Mouse (Mus musculus) midbrain, postnatal 0 days (tissue): Measurements from ENCODE around the gene Rbm47. TPM values are rescaled to one million over a fixed set of nuclear protein-coding genes. Genes with fewer than 3 reads are reported as not detected.
A peak's percentile ranks its signal among the peaks of the same experiment; 100 is the strongest.

Source experiments
- ATAC-seq: fragments of 200-750 bp; cut with Nextera tagmentation; 2 replicates; pipeline ENCODE4 v1.8.0; 2017; ENCODE audit warnings: moderate number of reproducible peaks, mild to moderate bottlenecking, moderate TSS enrichment, moderate library complexity; ENCODE audit not compliant: low FRiP score
- DNase-seq: peaks from one replicate; pipeline ENCODE4 v3.0.0-alpha.2; 2015; ENCODE audit warnings: low spot score
- H3K27ac ChIP-seq: fragments of 300-500 bp; sonication (generic); 2 replicates; pipeline ENCODE4 v1.5.1; 2014; ENCODE audit warnings: low read depth, mild to moderate bottlenecking, low read length, mixed read lengths
- H3K27me3 ChIP-seq: fragments of 300-500 bp; sonication (generic); 2 replicates; pipeline ENCODE4 v1.6.1; 2014; ENCODE audit warnings: low read length, control low read depth, mixed read lengths; ENCODE audit not compliant: insufficient read depth
- H3K36me3 ChIP-seq: fragments of 300-500 bp; sonication (generic); 2 replicates; pipeline ENCODE4 v1.6.1; 2014; ENCODE audit warnings: low read length, control low read depth, mixed read lengths; ENCODE audit not compliant: insufficient read depth
- H3K4me1 ChIP-seq: fragments of 300-500 bp; sonication (generic); 2 replicates; pipeline ENCODE4 v1.6.1; 2014; ENCODE audit warnings: mild to moderate bottlenecking, control low read depth, antibody characterized with exemption, low read length, mixed read lengths; ENCODE audit not compliant: insufficient read depth
- H3K4me2 ChIP-seq: fragments of 300-500 bp; sonication (generic); 2 replicates; pipeline ENCODE4 v1.6.1; 2014; ENCODE audit warnings: low read depth, mild to moderate bottlenecking, low read length, mixed read lengths; ENCODE audit not compliant: poor library complexity, severe bottlenecking
- H3K4me3 ChIP-seq: fragments of 300-500 bp; sonication (generic); 2 replicates; pipeline ENCODE4 v1.5.1; 2014; ENCODE audit warnings: low read depth, mild to moderate bottlenecking, low read length, moderate library complexity
- H3K9ac ChIP-seq: fragments of 300-500 bp; sonication (generic); replicated peaks from 2 replicates; pipeline ENCODE4 v1.6.1; 2014; ENCODE audit warnings: mild to moderate bottlenecking, low read length, moderate library complexity, mixed read lengths; ENCODE audit not compliant: poor library complexity, severe bottlenecking
- H3K9me3 ChIP-seq: fragments of 300-500 bp; sonication (generic); 2 replicates; pipeline ENCODE4 v1.6.1; 2016; ENCODE audit warnings: low read length, control low read depth
- CTCF ChIP-seq: IDR thresholded peaks from 2 replicates; pipeline ENCODE4 v1.5.1; 2016; ENCODE audit warnings: antibody characterized with exemption, mild to moderate bottlenecking
- WGBS: fragments of 180-500 bp; shearing (Covaris S2); extraction: QIAGEN DNeasy Blood & Tissue Kit; methylation state at CpG from one replicate; pipeline ENCODE4 v1.1.7; 2014; 5-methylcytosine and 5-hydroxymethylcytosine counted together
- polyA plus RNA-seq: library from polyadenylated mRNA; unstranded; fragments of >200 nt; fragmentation: Nextera tagmentation; extraction: Ambion mirVana; gene quantifications from 2 replicates; pipeline ENCODE4 v1.2.1, GENCODE M21; 2015
- total RNA-seq: library from RNA; depleted of rRNA; stranded (reverse); fragments of >200 nt; gene quantifications from 2 replicates; pipeline ENCODE4 v1.2.3, GENCODE M21; 2014

The Rbm47 gene
- total and polyA plus RNA-seq, 2 experiments from 2014 or later = 1.4 to 2.5 TPM

DNA sequence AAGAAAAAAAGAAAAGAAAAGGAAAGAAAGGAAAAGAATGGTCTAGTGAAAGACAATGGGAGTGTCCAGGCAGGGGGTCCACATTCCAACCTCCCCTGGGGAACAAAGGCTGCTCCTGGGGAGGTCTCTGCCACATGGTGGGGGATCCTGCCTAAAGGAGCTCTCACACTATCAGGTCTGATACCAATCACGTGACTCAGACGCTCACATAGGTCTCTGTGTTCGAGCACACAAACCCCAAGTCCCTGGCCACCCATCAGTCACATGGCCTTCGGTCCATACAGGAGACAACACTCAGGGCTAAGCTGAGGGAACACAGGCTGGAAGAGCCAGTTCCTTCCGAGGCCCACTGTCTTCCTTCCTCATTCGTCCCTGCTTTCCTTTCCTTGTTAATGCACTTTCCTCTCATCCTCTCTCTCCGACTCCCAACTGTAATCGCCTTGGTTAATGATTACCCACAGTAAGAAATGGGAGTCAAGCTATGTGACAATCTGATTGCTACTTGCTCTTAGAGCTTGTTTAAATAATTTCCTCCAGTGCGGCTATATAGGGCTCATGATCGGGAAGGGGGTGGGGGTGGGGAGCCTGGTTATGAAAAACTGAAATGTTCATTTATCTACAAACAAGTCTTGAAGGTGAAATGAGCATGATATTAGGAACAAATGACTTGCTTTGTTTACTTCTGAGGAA, 130.1 kb downstream of the Rbm47 start:
- Histone ChIP-seq H3K4me2 (no peak overlapping the region), H3K27me3 (no peaks in the 10 kb centered on the region), H3K9ac (no peak overlapping the region), H3K9me3 (no peaks in the 10 kb centered on the region), H3K36me3 (no peaks in the 10 kb centered on the region), H3K27ac (no peak overlapping the region), H3K4me3 (no peak overlapping the region), H3K4me1 (no peaks in the 10 kb centered on the region)
- 59% methylated on average over 10 of the region's 10 CpGs for WGBS
- ATAC-seq = no peak
- no peak for DNase-seq
- no peak for TF ChIP-seq CTCF

DNA sequence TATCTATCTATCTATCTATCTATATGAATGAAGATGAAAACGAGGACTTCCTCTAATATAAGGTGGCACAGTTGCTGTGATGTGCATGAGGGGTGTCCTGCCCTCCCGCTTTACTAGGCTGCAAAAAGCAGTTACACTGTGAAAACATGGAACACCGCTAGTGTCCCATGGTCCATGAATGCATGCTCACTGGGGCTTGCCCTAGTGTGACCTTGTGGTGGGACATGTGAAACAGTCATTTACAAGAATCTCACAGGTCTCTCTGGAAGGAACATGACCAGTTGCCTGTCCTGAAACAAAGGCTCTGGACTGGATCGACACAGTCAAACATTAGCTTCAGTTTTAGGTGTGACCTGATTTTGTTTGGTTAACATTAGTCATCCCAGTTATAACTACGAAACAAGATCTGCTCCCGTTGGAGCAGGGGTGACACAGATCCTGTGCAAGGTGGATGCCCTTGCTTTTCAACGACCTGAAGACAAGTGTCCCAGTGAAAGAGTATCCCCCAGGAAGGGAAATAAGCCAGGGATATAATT, 132.1 kb downstream of the Rbm47 start:
- Histone ChIP-seq H3K4me2 (no peak overlapping the region), H3K36me3 (no peaks in the 10 kb centered on the region), H3K4me1 (no peaks in the 10 kb centered on the region), H3K9me3 (no peaks in the 10 kb centered on the region), H3K9ac (no peak overlapping the region), H3K27me3 (no peaks in the 10 kb centered on the region), H3K27ac (no peak overlapping the region), H3K4me3 (no peak overlapping the region)
- TF ChIP-seq CTCF = no peak
- DNase-seq (no peak), ATAC-seq (no peak)
- 92% methylated on average over 7 of the region's 7 CpGs for WGBS

DNA sequence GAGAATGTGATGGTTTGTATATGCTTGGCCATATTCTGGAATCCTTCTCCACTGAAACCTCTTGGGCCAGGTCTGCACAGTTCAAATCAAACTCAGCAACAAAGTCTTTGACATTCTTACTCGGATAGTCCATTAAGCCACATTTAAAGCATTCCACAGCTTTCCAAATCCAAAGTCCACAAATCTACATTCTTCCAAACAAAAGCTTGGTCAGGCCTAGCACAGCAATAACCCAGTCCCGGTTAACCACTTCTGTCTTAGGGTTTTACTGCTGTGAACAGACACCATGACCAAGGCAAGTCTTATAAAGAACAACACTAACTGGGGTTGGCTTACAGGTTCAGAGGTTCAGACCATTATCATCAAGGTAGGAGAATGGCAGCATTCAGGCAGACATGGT, 133.1 kb downstream of the Rbm47 start:
- Histone ChIP-seq H3K4me2 (no peak overlapping the region), H3K9me3 (no peaks in the 10 kb centered on the region), H3K4me1 (no peaks in the 10 kb centered on the region), H3K36me3 (no peaks in the 10 kb centered on the region), H3K4me3 (no peak overlapping the region), H3K9ac (no peak overlapping the region), H3K27me3 (no peaks in the 10 kb centered on the region), H3K27ac (no peak overlapping the region)
- 98% methylated on average over 2 of the region's 2 CpGs for whole genome bisulfite sequencing
- TF ChIP-seq CTCF = no peak
- no peak for ATAC-seq
- no peak for DNase-seq

DNA sequence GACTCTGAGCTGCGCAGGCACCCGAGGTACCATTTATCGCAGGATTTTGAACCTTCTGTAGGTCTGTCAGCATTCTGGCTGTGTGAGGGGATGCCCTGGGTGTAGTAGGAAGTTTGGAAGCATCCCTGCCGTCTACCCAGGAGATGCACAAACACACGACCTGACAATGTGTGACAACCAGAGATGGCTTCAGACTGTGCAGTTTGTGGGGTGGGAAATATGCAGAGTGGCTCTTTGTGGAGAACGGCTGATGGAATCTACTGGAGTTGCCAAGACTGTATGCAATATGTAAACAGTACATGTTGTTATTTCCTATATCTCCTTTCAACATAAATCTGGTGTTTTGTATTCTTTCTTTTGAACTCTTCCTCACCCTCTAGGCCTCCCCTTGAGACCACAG, 135.9 kb downstream of the Rbm47 start:
- no peaks in the 10 kb centered on the region for H3K4me1 ChIP-seq
- no peak for DNase-seq
- peak overlapping the region; percentile 38; the same call in 1 of the 2 replicates for H3K27ac ChIP-seq
- no peaks in the 10 kb centered on the region for H3K9me3 ChIP-seq
- H3K36me3 ChIP-seq = no peaks in the 10 kb centered on the region
- no peak overlapping the region for H3K9ac ChIP-seq
- no peak for TF ChIP-seq CTCF
- WGBS = 58% methylated on average over 6 of the region's 6 CpGs
- ATAC-seq = no peak
- no peaks in the 10 kb centered on the region for H3K27me3 ChIP-seq
- H3K4me3 ChIP-seq = no peak overlapping the region
- H3K4me2 ChIP-seq = no peak overlapping the region

DNA sequence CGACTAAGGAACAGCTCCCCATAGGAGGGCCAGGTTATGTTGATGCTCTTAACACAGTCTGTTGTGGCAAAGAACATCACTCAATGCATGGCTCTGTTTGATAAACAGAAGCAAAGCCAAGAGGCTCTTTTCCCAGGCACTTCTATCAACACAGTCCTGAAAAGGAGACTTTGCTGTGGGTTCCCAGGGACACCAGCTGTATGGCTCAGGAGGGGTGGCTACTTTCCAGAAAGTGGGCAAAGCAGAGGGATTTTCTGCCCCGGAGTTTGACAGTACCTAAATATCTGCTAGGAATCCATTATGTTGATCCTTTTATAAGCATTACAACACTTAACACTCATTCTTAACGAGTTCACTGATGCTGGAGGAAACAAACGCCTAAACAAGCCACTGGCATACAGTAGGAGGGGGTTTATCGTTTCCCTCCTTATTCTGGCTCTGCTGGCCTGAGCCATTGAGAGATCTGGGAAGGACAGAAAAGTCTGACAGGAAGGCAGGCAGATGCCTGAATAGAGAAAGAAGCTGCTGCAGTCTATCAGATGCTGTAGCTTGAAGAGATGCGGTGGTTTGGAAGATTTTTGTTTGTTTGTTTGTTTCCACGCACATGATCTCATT, 136.4 kb downstream of the Rbm47 start:
- 37% methylated on average over 7 of the region's 7 CpGs for WGBS
- Histone ChIP-seq H3K27me3 (no peaks in the 10 kb centered on the region), H3K27ac (peak overlapping the region; percentile 38; the same call in 1 of the 2 replicates), H3K4me3 (no peak overlapping the region), H3K4me1 (no peaks in the 10 kb centered on the region), H3K9ac (no peak overlapping the region), H3K9me3 (no peaks in the 10 kb centered on the region), H3K4me2 (no peak overlapping the region), H3K36me3 (no peaks in the 10 kb centered on the region)
- no peak for TF ChIP-seq CTCF
- ATAC-seq (no peak), DNase-seq (peak; percentile 27)
